Mouse (Mus musculus) monocyte, adult 5-6 weeks (primary cell): ENCODE results near the gene Adamts17. TPM values are rescaled to one million over a fixed set of nuclear protein-coding genes. Genes with fewer than 3 reads are reported as not detected.

ENCODE experiments used
- ATAC-seq: fragments of 153-309, 156-312 bp; replicated peaks from 2 replicates; pipeline ENCODE4 v1.8.0; 2017; ENCODE audit warnings: mild to moderate bottlenecking; ENCODE audit not compliant: low TSS enrichment, insufficient number of reproducible peaks, severe bottlenecking, poor library complexity, low FRiP score
- total RNA-seq: library from RNA; stranded (forward); fragments of 200-1000, 200-491, 200-594 nt; gene quantifications from 3 replicates; pipeline ENCODE4 v1.2.3, GENCODE M21; 2017

The Adamts17 gene
- total RNA-seq, 1 experiment from 2014 or later, result not detected

DNA sequence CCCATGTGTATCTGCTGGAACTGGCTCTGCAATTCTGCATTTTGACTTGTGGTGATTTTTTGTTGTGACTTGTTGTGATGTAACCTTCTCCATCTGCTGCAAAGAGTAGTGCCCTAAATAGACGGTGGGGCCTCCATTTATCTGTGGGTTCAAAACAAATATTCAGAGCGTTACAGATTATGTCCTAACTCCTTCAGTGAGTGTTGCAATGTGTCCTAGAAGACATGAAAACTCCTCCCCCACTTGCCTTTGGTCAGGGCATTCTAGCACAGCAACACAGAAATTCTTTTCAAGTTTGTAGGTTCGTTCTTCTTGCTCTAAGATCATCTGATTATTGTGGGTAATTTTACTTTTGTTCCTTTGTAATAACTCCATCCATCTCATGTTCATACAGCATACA is 199.6 kb downstream of the Adamts17 start:
- ATAC-seq, result no peak

DNA sequence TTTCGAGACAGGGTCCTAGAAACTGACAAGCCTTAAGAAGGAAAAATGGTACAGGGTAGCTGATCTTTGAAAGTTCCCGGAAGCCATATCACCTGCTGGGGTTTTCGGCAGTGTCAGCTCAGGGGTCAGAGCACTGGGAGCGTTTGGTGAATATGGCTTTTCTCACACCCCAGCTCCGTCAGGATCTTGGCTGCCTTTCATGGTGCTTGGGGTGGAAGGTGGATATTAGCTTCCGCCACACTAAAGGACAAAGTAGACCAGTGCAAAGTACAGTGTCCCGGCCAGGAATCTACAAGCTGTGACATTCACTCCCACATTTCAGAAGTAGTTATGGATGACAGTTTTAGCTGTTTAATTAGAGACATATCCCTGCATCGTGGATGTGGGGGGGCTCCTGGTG is 200.3 kb downstream of the Adamts17 start:
- ATAC-seq, result no peak

DNA sequence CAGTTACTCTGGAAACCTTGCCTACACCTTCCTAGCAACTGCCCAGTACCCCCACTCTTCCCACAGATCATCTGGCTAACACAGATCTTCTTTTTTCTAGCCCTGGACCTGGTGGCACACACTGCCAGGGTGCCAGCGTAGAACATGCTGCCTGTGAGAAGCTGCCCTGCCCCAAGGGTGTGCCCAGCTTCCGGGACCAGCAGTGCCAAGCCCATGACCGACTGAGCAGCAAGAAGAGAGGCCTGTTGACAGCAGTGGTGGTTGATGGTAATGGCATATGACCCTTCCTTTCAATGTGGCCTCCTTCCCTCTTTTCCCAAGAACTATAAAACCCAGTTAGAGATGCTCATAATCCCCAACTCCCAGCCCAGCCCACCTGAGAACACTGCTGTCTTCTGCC is 202.2 kb downstream of the Adamts17 start:
- ATAC-seq, result no peak

DNA sequence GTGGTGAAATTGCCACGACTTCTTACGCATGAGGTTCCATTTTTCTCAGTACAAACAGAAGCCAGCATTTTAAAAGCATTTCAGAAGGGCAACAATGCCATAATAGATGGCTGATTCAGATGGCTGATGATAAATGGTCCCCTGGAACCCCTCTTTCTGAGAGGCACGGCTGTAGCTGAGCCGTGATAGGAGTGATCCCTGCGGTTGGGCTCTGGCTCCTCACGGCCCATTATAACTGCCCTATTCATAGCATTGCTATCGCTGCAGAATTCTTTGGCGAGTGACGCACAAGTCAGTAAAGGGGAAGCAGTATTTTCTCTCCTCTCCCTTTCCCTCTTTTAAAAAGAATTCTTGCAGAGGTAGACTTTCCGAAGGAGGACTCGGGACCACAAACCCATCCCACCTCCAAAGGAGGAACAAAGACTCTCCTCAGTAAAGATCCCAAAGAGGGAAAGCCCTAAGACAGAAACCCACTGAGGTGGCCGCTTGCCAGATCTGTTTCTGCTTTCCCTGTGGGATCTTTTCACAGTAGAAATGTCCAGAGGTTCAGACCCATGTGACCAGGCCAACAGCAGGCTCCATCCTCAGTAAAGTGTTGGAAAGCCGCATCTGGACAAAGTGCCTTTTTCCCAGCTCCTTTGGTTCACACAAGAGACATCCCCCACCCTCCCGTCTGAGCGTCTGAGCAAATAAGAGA is 204.7 kb downstream of the Adamts17 start:
- no peak for ATAC-seq

DNA sequence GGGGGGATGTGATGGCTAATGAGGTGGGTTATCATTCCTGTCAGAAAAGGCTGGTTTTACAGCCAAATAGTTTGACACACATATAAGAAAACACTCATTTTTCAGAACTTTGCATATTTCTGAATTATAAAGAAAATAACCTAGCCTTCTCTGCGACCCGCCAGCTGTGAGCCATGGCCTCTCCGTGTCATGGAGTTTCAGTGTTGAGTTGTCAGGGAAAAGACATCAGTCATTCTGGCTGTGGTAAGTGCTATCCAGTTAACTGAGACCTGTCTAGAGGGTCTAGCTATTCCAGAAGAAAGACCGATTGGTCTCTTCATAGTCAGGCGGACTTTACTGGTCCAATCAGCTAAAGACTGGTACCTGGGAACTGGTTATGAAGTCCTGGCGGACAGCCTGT is 205.7 kb downstream of the Adamts17 start:
- no peak for ATAC-seq

DNA sequence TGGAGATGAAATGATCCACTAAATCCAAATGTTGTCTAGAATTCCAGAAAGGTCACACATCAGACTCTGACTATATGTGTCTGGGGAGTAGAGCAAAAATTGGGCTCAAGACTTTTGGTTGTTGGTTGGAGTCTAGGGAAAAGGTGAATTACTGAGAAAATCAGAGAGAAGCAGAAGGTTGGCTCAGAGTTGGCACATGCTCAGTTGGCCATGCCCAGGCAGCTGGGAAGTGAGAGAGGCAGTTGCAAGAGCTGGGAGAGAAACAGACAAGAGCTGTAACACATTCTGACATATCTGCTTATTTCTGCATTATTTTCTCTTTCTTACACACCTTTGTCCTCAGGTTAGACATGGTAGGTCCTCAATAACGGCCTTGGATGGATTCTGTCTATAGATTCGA is 209.7 kb downstream of the Adamts17 start:
- no peak for ATAC-seq

DNA sequence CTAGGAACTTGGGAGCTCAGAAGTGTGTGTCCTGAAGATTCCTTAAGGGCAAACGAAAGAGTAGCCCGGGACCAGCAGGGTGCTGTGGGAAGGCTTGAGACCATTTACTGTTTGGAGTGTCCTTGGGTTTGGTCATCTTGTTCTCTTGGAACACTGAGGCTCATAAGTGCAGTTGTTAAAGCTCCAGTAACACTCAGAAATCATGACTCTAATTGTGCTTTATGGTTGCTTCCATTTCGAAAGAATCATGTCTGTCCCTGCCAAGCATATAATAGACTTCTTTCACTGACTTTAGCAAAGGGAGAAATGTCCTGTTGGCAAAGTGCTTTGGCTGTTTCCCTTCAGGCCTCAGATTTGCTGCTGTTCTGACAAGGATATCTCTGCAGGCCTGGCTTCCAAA is 210.9 kb downstream of the Adamts17 start:
- no peak for ATAC-seq

DNA sequence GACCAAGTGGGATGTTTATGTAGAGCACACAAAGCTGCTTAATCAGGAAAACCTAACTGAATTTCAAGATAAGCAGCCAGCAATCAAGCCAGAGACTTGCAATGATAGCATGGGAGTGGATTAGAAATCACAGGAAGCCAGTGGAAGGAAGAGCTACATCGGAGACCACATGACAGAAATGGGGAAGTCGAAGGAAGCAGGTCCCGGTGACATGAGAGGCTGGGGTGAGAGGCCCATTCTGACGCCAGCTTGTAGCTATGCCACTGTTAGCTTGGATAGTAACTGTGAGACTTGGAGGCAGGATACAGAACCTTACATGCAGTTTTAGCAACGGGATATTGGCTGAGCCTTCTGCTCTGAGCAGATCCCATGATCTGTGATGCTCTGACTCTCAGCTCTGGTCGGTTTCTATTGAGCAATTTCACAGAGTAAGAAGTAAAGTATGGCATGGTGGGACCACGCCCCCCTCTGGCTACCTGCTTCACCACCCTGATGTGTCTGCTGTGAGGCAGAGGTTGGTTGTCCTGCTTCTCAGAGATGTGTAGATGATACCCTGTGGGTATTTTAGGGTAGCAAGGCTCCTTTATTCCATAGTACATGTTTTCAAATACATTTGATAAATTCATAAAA is 211.7 kb downstream of the Adamts17 start:
- ATAC-seq, result no peak

DNA sequence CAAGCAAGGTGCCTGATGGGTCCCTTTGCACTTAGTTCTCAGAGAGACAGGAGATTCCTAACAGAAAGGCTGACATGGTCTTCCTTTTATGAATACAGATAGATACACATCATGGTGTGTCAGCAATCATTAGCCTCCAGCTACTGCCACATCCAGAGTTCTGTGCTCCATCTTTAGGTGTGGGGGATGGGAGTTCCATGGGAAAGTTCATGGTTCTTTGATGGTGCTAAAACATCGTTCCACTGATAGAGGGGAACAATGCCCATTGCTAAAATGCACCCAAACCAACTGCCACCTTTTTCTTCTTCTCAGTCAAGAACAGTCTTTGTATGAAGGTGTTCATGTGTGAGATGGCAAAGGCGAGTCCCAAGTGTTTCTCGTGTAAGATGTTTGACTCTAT is 215.3 kb downstream of the Adamts17 start:
- no peak for ATAC-seq

DNA sequence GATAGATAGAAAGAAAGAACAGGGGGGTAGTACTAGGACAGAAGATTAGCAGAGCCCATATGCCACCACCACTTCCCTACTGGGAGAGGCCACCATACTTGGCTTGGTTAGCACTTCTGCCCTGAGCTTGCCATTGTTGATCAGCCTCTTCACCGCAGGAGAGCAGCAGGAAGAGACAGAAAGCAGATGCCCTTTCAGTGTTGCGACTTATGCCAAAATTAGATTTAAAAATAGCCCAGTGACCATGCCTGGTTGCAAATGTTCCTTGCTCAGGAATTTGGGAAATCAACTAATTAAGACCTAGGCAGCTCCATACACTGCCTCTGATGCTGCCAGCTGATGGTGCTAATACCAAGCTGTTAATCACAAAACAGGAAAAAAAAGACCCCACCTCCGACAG is 216.0 kb downstream of the Adamts17 start:
- no peak for ATAC-seq

DNA sequence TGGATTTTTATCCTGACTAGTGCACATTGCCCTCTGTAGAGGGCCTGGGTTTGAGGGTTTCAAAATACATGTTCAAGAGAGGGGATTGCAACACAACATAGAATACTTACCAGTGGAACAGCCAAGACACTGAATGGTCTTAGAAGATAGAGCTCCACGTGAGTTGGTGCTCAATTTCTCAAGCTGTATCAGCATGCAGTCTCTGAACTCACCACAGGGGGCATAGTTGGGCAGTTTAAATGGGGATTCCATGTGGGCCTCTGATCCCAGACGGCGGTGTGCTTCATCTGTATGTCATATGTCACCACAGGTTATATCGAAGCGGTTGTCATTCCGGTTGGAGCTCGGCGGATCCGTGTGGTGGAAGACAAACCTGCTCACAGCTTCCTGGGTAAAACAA is 222.2 kb downstream of the Adamts17 start:
- no peak for ATAC-seq

DNA sequence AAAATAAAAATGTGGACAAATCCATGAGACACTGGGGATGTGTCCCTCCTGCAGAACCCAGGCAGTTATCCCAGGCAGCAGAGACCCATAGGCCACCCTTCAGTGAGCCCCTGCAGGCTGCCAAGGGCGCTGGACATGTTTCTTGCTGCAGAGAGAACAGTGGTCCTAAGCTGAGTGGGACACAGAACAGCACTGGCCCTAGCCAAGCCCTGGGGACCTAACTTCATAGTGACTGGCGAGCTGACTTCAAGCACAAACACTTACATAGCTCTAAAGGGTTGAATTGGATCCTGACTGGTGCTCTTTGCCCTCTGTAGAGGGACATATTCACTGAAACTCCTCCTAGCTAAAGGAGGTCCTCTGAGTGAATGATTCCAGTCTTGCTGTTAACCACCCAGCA is 223.0 kb downstream of the Adamts17 start:
- no peak for ATAC-seq

DNA sequence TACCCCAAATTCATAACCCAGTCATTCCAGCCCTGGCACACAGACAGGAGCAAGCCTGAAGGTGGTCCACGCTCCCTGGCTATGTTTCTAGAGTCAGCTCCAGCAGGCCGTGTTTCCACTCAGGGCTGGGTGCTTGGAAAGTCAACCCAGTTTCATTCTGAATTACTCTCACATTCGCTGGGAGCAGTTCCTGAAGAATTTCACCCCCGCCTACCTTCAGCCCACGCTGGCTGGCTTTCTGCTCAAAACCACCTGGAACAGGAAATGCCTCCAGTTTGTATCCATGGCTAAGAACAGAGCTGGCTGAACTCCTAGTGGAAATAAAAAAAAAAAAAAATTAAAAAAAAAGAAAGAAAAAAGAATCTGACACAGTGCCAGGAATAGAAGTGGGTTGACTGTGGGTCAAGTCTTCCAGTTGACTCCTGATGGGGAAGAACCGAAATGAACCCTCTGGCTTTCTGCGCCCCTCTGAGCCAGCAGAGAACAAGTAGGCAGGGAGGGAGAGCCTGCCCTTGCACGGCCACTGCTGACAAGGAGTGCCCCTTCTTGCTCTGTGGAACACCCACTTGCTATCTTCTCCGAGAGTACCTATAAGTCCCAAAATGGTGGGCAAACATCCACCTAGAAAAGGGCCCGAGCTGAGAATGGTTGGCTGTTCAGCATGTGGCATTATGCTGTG is 225.2 kb downstream of the Adamts17 start:
- ATAC-seq, result no peak

DNA sequence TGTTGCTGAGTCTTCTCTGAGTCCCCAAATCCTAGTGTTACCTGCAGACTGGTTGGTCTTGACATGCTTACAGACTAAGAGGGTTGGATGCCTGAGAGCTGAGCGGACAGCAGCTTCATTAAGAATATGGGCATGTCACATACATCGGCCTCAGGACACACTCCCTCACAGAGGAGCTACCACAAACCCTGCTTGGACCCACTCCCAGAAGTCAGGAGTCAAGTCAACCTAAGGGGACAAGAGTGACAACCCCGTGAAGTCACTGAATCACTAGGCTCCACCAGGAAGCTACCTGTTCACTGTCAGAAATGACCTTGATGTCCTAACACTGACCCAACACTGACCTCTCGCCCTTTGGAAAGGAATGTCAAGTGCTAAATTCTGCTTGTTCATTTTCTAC is 226.1 kb downstream of the Adamts17 start:
- ATAC-seq, result no peak

DNA sequence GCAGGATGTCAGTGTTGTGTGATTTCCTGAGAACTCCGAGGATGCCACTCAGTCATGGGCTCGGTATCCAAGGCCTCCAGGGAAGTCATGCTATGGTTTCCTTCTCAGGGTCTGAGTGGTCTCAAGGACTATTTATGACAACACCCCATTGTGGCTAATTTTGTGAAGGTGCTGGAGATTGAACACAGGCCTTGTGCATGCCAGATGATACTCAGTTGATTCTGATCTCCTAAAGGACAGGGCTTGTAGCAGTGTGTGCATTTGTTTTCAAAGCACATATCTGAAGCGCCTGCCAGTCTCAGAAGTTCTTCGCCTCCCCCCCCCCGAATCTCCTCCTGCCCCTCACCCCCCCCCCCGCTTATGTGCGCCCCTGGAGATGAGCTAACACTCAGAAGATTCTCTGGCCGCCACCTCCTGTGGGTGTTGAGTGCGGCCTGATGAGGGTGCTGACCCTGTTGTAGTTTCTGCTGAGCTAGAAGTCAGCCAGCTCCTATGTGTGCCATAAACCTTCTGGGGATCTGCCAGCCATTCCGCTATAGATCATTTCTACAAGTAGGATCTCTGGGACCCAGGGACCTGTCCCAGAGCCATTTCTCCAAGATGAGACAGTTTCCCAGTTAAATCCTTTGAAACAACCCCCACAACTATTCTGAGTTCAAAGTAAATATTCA is 232.6 kb downstream of the Adamts17 start:
- ATAC-seq, result no peak

DNA sequence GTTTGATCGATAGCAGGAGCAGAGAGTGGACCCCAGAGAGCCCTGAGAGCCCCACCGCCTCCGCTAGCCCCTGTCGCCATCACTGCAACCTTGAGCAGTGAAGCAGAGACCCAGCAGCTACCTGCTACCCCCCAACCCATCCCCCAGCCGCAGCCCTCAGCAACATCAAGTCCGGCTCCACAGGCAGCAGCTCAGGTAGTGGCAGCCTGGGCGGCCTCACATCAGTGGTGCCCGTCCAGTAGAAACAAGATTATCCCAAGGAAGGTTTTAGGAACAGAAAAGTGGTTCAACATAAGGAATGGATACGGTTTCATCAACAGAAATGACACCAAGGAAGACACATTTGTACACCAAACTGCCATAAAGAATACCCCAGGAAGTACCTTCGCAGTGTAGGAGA is 243.2 kb downstream of the Adamts17 start:
- ATAC-seq, result no peak

DNA sequence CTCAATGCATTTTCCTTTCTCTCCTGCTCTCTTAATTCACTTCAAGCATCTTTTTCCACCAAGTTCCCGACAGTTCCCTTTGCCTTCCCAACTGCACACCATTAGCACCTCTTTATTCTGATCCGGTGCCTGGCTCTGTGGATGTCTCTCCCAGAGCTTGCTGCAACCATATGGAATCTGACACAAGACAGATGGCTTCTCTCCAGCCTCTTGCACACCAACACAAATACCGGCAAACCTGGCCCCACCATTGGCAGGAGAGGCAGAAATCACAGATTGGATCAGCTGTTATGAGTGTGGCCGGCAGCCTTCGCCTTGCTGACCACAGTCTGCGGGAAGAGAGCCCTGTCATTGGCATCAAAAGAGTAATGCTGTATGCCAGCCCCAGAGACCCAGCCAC is 248.2 kb downstream of the Adamts17 start:
- no peak for ATAC-seq

DNA sequence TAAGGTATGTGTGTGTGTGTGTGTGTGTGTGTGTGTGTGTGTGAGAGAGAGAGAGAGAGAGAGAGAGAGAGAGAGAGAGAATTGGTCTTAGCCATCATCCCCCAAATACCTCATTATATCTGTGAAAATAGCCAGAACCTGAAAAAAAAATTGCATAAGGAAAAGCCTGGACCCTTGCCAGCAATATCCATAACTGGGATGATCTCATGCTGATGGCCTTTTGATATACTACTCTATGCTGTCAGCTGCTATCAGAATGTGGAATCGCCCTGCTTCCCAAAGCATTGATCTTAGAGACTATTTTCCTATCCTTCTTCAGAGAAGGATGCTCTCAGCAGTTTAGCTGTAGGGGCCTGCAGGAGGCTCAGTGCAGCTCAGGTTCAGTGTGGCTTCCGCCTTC is 257.6 kb downstream of the Adamts17 start:
- no peak for ATAC-seq

DNA sequence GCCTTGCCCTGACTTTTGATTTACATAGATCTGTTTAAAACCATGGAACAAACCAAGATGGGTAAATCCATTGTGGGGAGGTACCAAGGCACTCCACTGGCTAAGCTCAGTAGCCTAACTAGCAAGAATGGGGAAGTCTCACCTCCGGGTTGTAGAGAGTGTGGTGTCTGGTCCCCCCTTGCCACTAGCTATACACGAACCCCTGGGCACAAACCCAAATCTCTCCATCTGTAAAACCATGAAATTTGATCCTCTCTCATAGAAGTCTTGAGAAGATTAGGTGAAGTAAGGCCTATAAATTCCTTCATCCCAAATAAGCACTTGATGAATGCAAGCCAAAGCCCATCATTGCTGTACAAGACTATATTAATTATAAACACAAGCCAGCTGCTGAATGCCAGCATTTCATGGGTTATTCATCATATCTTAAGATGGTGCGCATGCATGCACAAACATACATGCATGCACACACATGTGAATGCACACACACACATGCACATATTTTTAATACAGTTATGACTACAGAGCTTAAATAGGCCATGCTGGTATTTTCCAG is 262.0 kb downstream of the Adamts17 start:
- ATAC-seq, result no peak
